Mouse (Mus musculus) CH12.LX (cell line): Measurements from ENCODE around the gene Tepp.

Experiments
- CTCF ChIP-seq, 2 experiments: IDR thresholded peaks in 1 of 2; conservative IDR thresholded peaks in 1 of 2; 2 replicates each; pipeline ENCODE4 v1.5.1; 2011 to 2012; ENCODE audit warnings: low read depth in 2 of 2, low read length in 2 of 2, improper control_type of control experiment in 1 of 2, inconsistent platforms in 1 of 2, mild to moderate bottlenecking in 1 of 2, moderate library complexity in 1 of 2
- POLR2A ChIP-seq: IDR thresholded peaks from 2 replicates; pipeline ENCODE4 v1.6.1; 2011; ENCODE audit warnings: low read depth, mild to moderate bottlenecking, improper control_type of control experiment, low read length

DNA sequence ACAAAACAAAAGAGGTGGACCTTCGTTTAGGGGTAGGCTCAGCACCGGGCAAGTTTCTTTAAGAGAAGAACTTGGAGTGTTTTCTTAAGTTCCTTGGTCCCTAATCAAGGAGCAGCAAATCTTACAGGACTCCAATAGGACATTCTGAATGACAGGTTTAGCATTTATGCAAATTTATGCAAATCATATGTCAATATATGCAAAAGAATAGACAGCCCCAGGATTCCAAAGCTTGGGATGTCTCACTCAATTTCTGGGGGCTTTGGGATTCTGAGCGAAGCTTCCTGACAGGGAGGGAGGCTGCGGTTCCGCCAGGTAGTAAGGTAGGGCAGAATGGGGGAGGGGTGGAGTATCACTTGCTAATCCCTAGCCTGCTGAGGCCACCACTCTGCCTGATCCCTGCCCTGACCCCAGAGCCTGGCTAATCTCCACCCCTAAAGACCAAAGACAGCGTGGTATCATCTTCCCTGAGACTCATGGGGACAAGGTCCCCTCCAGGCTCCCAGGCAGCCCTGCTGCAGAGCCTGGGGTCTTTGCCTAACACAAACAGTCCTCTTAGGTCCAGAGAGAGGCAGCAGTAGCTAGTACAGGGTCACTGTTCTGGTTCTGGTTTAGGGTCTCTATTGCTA lies at the start of gene Tepp:
- no peak for TF ChIP-seq CTCF (conservative IDR thresholded peaks at IDR 0.05 in 1 of 2, IDR thresholded peaks at IDR 0.05 in 1 of 2; ENCODE audit: low read depth in 2 of 2, low read length in 2 of 2)
- no peak for TF ChIP-seq POLR2A
